Mouse (Mus musculus): Measurements from ENCODE around the gene Mat2a. TPM values are rescaled to one million over a fixed set of nuclear protein-coding genes. Genes with fewer than 3 reads are reported as not detected.

The Mat2a gene
- total and polyA plus RNA-seq, 2 experiments from 2014 or later, result 105 to 254 TPM

DNA sequence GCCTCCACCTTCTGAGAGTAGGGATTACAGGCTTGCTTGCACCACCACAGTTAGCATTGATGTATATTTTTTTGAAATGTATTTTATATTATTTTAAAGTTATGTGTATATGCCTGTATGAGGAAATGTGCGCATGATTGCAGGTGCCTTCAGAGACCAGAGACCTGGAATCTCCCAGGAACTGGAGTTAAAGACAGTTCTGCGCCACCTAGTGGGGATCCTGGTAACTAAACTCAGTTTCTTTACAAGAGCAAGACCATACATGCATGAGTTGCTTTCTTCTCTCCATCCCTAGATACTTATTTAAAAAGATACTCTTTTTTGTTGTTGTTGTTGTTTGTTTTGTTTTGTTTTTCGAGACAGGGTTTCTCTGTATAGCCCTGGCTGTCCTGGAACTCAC, 29.8 kb downstream of the Mat2a start:
- Histone ChIP-seq H3K9ac (replicated peaks; ENCODE audit: low read length) (no peak overlapping the region), H3K4me1 (ENCODE audit: insufficient read depth, low read length) (peaks cover under 1% of the 10 kb centered on the region; the same call in 1 of the 2 replicates), H3K4me3 (ENCODE audit: low read length) (no peak overlapping the region), H3K27me3 (ENCODE audit: insufficient read depth, low read length) (no peaks in the 10 kb centered on the region), H3K36me3 (ENCODE audit: insufficient read depth, low read length) (no peaks in the 10 kb centered on the region), H3K27ac (no peak overlapping the region), H3K9me3 (ENCODE audit: low read length) (no peaks in the 10 kb centered on the region), H3K4me2 (ENCODE audit: low read depth, low read length) (no peak overlapping the region)
- WGBS, result 9% methylated on average over 3 of the region's 3 CpGs
- no peak for ATAC-seq
- TF ChIP-seq CTCF (IDR thresholded peaks at IDR 0.05; ENCODE audit: low read depth), result peak; percentile 72
- peak; percentile 89 for DNase-seq (ENCODE audit: low spot score)

DNA sequence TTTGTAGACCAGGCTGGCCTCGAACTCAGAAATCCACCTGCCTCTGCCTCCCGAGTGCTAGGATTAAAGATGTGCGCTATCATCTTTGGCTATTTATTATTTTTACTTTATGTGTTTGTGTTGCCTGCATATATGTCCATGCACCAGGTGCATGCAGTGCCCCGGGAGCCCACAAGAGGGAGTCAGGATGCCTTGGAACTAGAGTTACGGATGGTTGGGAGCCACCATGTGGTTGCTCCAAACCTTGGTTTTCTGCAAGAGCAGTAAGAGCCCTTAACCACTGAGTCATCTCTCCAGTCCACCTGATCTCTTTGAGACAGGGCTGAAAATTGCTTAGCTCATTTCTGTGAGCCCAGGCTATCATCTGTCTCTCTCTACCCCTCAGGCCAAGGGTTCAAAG, 32.2 kb downstream of the Mat2a start:
- no peaks in the 10 kb centered on the region for H3K4me1 ChIP-seq (ENCODE audit: insufficient read depth, low read length)

DNA sequence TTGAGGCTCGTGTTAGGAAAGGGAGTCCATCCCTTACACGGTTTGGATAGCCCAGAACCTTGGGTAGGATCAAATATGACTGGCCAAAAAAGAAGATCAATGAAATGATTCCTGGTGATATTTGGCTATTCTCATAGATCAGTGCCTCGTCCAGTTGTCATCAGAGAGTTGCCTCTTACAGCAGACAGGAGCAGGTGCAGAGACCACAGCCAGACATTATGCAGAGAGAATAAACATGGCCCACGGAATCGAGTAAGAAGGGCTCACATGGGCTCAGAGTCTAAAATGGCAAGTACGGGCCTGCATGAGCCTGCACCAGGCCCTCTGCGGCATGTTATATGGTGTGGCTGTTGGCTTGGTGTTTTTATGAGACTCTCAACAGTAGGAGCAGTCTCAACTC, 34.0 kb downstream of the Mat2a start:
- ATAC-seq, result no peak
- no peak overlapping the region for H3K4me2 ChIP-seq (ENCODE audit: low read depth, low read length)
- no peak overlapping the region for H3K9ac ChIP-seq (replicated peaks; ENCODE audit: low read length)
- H3K9me3 ChIP-seq (ENCODE audit: low read length), result no peaks in the 10 kb centered on the region
- TF ChIP-seq CTCF (IDR thresholded peaks at IDR 0.05; ENCODE audit: low read depth), result no peak
- H3K27me3 ChIP-seq (ENCODE audit: insufficient read depth, low read length), result no peaks in the 10 kb centered on the region
- no peak overlapping the region for H3K27ac ChIP-seq
- no peaks in the 10 kb centered on the region for H3K4me1 ChIP-seq (ENCODE audit: insufficient read depth, low read length)
- no peak overlapping the region for H3K4me3 ChIP-seq (ENCODE audit: low read length)
- no peaks in the 10 kb centered on the region for H3K36me3 ChIP-seq (ENCODE audit: insufficient read depth, low read length)
- 82% methylated on average over 7 of the region's 7 CpGs for WGBS
- no peak for DNase-seq (ENCODE audit: low spot score)

More for the DNA sequence above, 32.2 kb downstream of the Mat2a start:
- Histone ChIP-seq H3K36me3 (ENCODE audit: insufficient read depth, low read length) (no peaks in the 10 kb centered on the region), H3K27me3 (ENCODE audit: insufficient read depth, low read length) (no peaks in the 10 kb centered on the region), H3K9ac (replicated peaks; ENCODE audit: low read length) (no peak overlapping the region), H3K4me2 (ENCODE audit: low read depth, low read length) (no peak overlapping the region), H3K27ac (no peak overlapping the region), H3K9me3 (ENCODE audit: low read length) (no peaks in the 10 kb centered on the region), H3K4me3 (ENCODE audit: low read length) (no peak overlapping the region)
- 0% methylated on average over 5 of the region's 5 CpGs for WGBS
- DNase-seq (ENCODE audit: low spot score) (peak; percentile 92), ATAC-seq (peak; percentile 60)
- peak; percentile 98 for TF ChIP-seq CTCF (IDR thresholded peaks at IDR 0.05; ENCODE audit: low read depth)

DNA sequence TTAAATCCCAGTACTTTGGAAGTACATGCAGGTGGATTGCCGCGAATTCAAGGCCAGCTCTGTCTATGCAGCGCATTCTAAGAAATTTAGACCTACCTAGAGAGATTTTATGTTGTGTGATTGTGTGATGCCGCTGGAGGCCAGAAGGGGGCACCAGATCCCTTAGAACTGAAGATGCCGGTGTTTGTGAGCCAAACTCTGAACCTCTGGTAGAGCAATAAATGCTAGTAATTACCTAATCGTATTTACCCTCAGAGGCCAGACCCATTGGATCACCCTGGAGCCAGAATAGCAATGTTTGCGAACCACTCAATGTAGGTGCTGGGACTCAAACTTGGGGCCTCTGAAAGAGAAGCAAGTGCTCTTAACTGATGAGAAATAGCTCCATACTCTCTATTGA, 37.5 kb downstream of the Mat2a start:
- H3K9me3 ChIP-seq (ENCODE audit: low read length), result no peaks in the 10 kb centered on the region
- peak; percentile 47; the same call in 1 of the 2 replicates for ATAC-seq
- 25% methylated on average over 7 of the region's 7 CpGs for WGBS

DNA sequence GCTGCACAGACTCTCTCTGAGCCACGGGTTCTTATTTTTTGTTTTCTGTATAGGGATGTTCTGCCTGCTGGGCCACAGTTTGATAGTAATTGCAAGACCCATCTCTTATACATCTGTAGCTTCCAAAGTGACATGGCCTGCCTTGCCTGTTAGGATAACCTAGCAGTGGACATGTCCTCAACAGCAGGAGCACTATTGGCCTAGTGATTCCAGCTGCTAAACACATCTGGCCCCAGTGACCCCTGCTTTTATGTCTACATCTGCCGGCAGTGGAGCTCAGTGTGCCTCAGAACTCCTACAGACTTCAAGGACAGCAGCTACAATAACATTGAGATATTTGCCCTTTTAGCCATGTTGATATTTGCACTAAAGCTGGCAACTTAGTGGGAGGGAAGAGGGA, 39.4 kb downstream of the Mat2a start:
- TF ChIP-seq CTCF (IDR thresholded peaks at IDR 0.05; ENCODE audit: low read depth), result no peak

More for the DNA sequence above, 37.5 kb downstream of the Mat2a start:
- peak; percentile 80 for TF ChIP-seq CTCF (IDR thresholded peaks at IDR 0.05; ENCODE audit: low read depth)
- peak; percentile 78 for DNase-seq (ENCODE audit: low spot score)
- Histone ChIP-seq H3K4me2 (ENCODE audit: low read depth, low read length) (no peak overlapping the region), H3K4me3 (ENCODE audit: low read length) (no peak overlapping the region), H3K4me1 (ENCODE audit: insufficient read depth, low read length) (no peaks in the 10 kb centered on the region), H3K36me3 (ENCODE audit: insufficient read depth, low read length) (no peaks in the 10 kb centered on the region), H3K27ac (no peak overlapping the region), H3K27me3 (ENCODE audit: insufficient read depth, low read length) (no peaks in the 10 kb centered on the region), H3K9ac (replicated peaks; ENCODE audit: low read length) (no peak overlapping the region)

DNA sequence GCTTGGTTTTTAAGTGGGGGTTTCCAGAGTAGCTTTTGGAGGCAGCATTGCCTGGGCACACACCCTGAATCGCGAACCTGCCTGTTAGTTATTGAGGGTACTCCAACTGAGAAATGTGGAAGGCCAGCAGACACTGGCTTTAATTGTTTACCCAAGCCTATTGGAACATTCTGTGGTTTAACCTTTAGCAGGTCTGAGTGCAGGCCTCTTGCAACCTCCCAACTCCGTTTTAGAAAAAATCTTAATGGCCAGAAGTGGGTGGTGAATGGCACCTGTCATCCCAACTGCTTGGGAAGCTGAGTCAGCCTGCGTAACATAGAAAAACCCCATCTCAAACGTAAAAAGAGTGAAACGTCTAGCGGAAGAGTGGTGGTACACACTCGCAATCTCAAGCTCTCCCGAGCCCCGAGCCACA, 42.5 kb downstream of the Mat2a start:
- H3K4me1 ChIP-seq (ENCODE audit: insufficient read depth, low read length), result no peaks in the 10 kb centered on the region
- no peak overlapping the region for H3K4me2 ChIP-seq (ENCODE audit: low read depth, low read length)
- H3K9me3 ChIP-seq (ENCODE audit: low read length), result no peaks in the 10 kb centered on the region
- no peak overlapping the region for H3K27ac ChIP-seq
- no peaks in the 10 kb centered on the region for H3K36me3 ChIP-seq (ENCODE audit: insufficient read depth, low read length)
- no peak for TF ChIP-seq CTCF (IDR thresholded peaks at IDR 0.05; ENCODE audit: low read depth)
- no peak for ATAC-seq
- no peak overlapping the region for H3K4me3 ChIP-seq (ENCODE audit: low read length)
- no peak for DNase-seq (ENCODE audit: low spot score)
- no peak overlapping the region for H3K9ac ChIP-seq (replicated peaks; ENCODE audit: low read length)
- H3K27me3 ChIP-seq (ENCODE audit: insufficient read depth, low read length), result no peaks in the 10 kb centered on the region
- 82% methylated on average over 10 of the region's 10 CpGs for WGBS

More for the DNA sequence above, 39.4 kb downstream of the Mat2a start:
- Histone ChIP-seq H3K9me3 (ENCODE audit: low read length) (no peaks in the 10 kb centered on the region), H3K9ac (replicated peaks; ENCODE audit: low read length) (no peak overlapping the region), H3K27ac (no peak overlapping the region), H3K36me3 (ENCODE audit: insufficient read depth, low read length) (no peaks in the 10 kb centered on the region), H3K27me3 (ENCODE audit: insufficient read depth, low read length) (no peaks in the 10 kb centered on the region), H3K4me2 (ENCODE audit: low read depth, low read length) (no peak overlapping the region), H3K4me3 (ENCODE audit: low read length) (no peak overlapping the region), H3K4me1 (ENCODE audit: insufficient read depth, low read length) (no peaks in the 10 kb centered on the region)
- DNase-seq (ENCODE audit: low spot score) (no peak), ATAC-seq (no peak)
- WGBS, result 35% methylated on average over 2 of the region's 2 CpGs

DNA sequence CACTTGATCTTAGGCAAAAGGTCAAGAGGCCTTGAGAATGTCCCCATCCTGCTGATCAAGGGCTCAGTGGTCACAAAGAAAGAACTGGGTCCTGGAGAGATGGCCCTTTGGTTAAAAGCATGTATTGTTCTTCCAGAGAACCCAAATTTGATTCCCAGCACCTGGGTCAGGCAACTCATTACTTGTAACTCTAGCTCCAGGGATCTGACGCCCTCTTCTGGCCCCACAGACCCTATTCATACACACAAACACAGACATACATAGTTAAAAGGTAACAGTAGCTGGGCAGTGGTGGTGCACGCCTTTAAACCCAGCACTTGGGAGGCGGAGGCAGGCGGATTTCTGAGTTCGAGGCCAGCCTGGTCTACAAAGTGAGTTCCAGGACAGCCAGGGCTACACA, 47.0 kb downstream of the Mat2a start:
- H3K36me3 ChIP-seq (ENCODE audit: insufficient read depth, low read length), result no peaks in the 10 kb centered on the region
- DNase-seq (ENCODE audit: low spot score) (no peak), ATAC-seq (no peak)
- WGBS, result 88% methylated on average over 5 of the region's 5 CpGs
- 0 out of 2 replicates have a peak, but pooled peaks cover 5% of the 10 kb centered on the region for H3K4me1 ChIP-seq (ENCODE audit: insufficient read depth, low read length)
- H3K4me3 ChIP-seq (ENCODE audit: low read length), result no peak overlapping the region
- no peak overlapping the region for H3K27ac ChIP-seq
- TF ChIP-seq CTCF (IDR thresholded peaks at IDR 0.05; ENCODE audit: low read depth), result no peak
- H3K9me3 ChIP-seq (ENCODE audit: low read length), result no peaks in the 10 kb centered on the region
- peaks cover 7% of the 10 kb centered on the region; the same call in 1 of the 2 replicates for H3K27me3 ChIP-seq (ENCODE audit: insufficient read depth, low read length)
- no peak overlapping the region for H3K9ac ChIP-seq (replicated peaks; ENCODE audit: low read length)
- no peak overlapping the region for H3K4me2 ChIP-seq (ENCODE audit: low read depth, low read length)

Measured in hindbrain, postnatal 0 days (tissue).